Mouse (Mus musculus) gastrocnemius, postnatal 14 days (tissue): ENCODE data around the gene Rps10. TPM values are rescaled to one million over a fixed set of nuclear protein-coding genes. Genes with fewer than 3 reads are reported as not detected.
A peak's percentile ranks its signal among the peaks of the same experiment; 100 is the strongest.
"Not testable (repeated sequence)": the region's sequence is repeated elsewhere in the genome, so short reads cannot be mapped to it uniquely, and the experiment has no call there.

Source experiments
- DNase-seq: peaks from one replicate; pipeline ENCODE4 v3.0.0; 2021; ENCODE audit warnings: mixed read lengths
- intact Hi-C: fragments of 180-260 bp; cut with DNase I; formaldehyde crosslinking; loops from one replicate; pipeline ENCODE4 v1.15.1; 2025; ENCODE audit warnings: low total_unique reads
- total RNA-seq, 2 experiments: library from RNA; stranded (reverse); gene quantifications; 2 replicates each; pipeline ENCODE4 v1.2.3; 2021

Rps10 gene
- total RNA-seq, 2 experiments from 2014 or later = 514 to 595 TPM

DNA sequence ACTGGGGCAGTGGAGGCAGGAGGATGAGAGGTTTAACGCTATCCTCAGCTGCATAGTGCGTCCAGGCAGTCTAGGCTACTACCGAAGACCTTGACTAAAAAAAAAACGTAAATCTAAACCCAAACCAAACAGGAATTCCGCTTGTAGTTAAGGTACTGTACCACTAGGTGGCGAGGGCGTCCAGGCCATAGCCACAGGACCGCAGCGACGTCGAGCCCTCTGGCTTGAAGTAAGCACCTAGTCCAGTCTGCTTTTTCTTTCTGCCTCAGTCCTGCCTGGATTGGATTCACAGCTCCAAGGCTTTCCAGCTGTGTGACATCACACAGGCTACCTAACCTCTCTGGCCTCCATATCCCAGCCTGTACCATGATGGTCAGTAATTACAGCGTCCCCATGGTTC is 13.7 kb upstream of the Rps10 start:
- intact Hi-C loops = loop anchor here (5.0 kb wide), 1 partner anchor 112 kb away; no protein-coding TSS in a partner anchor
- peak; percentile 41 for DNase-seq

DNA sequence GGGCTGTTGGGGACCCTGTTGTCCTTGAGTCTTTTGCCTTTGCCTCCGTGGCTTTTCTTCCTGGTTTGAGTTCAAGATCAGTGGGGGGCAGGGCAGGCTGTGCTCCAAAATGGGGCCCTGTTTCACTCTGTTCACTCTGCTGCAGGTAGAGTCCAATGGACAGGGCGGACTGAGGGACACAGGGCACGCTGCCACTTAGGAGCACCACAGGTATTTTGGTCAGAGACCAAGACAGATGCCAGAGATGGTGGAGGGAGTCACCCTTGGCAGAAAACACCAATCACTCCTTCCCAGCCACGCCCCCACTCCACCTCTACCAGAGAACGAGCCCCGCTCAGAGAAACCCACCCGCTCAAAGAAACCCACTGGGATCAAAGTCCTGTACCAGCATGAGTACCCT is 9.3 kb upstream of the Rps10 start:
- no peak for DNase-seq
- intact Hi-C loops = no loop called here

- intact Hi-C loops = no loop called here
- DNase-seq = no peak
Observed at GRCm38 (mm10) chr17:27644572-27644971, 8.1 kb upstream of the Rps10 start.

GRCm38 (mm10) chr17:27643756-27644155 is 7.3 kb upstream of the Rps10 start:
- intact Hi-C loops = no loop called here
- DNase-seq = no peak

DNA sequence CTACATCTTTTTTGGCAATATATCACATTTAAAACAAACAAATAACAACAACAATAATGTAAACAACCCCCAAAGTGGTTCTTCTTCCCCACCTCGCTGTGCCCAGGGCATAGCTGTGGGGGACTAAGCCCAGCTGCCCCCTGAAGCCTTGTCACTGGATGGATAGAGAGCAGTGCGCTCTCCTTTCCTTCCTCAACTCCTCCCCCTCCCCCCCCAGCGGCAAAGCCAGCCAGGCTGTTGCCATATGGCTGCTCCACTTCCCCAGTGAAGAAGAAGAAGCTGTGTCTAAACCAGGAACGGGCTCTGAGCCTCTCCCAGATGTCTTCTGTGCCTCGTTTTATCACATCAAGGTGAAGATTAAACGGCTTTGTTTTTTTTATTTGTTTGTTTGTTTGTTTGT is 6.6 kb upstream of the Rps10 start:
- DNase-seq = no peak
- intact Hi-C loops = no loop called here

GRCm38 (mm10) chr17:27642491-27643062 is 6.1 kb upstream of the Rps10 start:
- no peak for DNase-seq
- intact Hi-C loops = no loop called here

DNA sequence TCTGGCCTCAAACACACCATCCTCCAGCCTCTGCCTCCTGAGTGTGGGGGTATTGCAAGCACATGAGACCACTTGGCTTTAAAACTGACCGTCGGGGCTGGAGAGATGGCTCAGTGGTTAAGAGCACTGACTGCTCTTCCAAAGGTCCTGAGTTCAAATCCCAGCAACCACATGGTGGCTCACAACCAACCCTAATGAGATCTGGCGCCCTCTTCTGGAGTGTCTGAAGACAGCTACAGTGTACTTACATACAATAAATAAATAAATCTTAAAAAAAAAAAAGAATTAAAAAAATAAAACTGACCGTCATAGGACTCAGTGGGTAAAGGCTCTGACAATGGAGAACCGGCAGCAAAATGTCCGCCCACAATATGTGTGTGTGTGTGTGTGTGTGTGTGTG is 3.4 kb upstream of the Rps10 start:
- DNase-seq, intact Hi-C loops: not testable (repeated sequence)

DNA sequence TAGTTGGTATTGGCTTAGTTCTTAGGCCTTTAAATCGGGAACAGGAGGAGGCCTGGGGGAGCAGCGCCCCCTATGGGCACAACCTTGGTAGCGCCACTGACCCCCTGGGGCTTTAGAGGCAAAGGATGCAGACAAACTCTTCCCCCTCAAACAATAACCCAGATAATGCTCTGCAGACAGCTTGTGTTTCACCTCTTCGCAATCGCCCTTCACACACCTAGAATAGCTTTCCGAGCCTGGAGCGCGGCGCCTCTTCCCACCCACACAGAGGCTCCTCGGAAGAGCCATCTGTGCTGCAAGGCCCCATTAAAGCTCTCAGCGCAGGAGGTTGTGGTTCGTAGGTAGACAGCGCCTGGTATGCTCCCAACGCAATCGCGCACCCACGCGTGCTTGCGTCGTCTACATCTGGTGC is 2.5 kb upstream of the Rps10 start:
- intact Hi-C loops = no loop called here
- no peak for DNase-seq

DNA sequence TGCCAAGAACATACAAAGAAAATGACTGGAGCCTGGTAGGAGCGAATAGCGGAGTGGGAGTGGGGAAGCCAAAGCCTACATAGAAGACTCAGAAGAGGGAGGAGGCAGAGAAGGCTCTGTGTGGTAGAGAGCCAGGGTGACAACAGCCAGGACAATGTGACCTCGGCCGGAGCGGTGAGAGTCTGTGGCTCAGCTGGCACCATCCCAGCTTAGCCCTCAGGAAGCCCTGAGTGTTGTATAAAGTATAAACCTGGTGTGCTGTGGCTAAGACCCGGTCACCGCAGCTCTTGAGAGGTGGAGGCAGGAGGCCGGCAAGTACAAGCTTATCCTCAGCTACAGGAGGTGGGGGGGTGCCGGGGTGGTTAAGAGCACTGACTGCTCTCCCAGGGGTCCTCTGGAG is 864 bp upstream of the Rps10 start:
- intact Hi-C loops = no loop called here
- DNase-seq = no peak

- DNase-seq, intact Hi-C loops: not testable (repeated sequence)
Observed at GRCm38 (mm10) chr17:27635575-27635903, 930 bp downstream of the Rps10 start.

DNA sequence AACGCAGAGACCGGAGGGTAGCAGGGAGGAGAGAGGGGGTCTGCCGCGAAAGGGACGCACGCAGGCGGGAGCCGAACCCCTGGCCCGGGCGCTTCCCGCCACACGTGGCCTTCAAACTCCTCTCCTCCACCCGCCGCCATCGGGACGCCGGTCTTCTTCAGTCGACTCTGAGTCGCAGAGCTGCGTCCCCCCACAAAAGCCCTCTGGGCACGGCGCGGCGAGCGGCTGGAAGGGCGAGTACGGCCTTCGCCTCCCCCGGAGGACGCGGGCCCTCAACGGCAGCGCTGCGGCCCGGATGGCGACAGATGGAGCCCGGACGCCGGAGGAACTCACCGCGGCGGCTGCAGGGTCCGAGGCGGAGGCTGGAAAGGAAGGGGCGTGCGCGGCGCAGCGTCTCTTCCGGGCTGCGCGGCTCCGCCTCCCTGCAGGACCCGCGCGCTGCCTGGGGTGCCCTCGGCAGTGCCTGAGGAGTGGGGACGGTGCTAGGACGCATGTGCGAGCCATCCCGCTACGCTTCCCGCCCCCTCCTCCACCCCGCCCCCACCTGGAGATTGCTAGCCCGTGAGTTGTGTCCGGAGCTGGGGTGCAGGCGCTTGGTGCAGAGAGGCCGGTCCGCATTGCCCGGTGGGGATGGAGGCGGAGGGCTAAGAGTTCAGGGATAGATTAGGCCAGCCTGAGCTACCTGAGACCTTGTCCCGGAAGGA is 1.4 kb downstream of the Rps10 start, which contains the start of gene RPS10-NUDT3:
Gene RPS10-NUDT3, minus strand, starts transcription at position 352 of the 704 bp plus-strand sequence.
- DNase-seq = peak; percentile 91
- intact Hi-C loops = loop anchor here (5.0 kb wide), 1 partner anchor 68 kb away; the partner anchor contains the start of gene AI413582

DNA sequence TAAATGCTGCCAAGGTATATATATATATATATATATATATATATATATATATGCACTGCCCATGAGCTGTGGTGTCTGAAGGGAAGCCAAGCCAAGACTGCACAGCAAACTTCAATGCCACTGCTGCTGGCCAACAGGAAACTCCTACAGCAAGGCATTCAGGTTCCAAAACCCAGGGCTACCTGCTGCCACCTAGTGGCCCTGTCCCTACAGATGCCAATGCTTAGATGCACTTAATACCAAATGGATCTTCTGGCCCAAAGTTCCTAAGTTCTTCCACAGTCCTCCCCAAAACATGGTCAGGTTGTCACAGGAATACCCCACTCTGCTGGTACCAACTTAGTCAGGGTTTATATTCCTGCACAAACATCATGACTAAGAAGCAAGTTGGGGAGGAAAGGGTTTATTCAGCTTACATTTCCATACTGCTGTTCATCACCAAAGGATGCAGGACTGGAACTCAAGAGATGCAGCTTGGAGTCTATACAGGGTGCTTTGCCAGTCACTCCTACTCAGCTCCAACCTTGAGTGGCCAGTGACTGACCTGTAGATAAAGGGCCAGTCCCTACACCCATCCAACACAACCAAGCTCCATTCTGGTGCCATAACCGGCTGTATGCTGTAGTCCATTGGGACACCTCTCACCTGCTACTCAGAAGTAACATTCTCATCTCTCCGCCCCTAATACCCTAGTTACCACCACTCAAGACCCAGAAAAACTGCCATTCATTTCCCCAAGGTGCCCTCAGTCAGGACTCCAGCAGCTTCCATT is 7.0 kb downstream of the Rps10 start:
- peak; percentile 78 for DNase-seq
- intact Hi-C loops = loop anchor here (5.0 kb wide), 1 partner anchor 62 kb away; the partner anchor contains the start of gene AI413582

- DNase-seq = no peak
- intact Hi-C loops = no loop called here
Observed at GRCm38 (mm10) chr17:27628376-27628775, 8.1 kb downstream of the Rps10 start.

- DNase-seq = no peak
- intact Hi-C loops = no loop called here
Observed at GRCm38 (mm10) chr17:27627451-27627850, 9.0 kb downstream of the Rps10 start.

DNA sequence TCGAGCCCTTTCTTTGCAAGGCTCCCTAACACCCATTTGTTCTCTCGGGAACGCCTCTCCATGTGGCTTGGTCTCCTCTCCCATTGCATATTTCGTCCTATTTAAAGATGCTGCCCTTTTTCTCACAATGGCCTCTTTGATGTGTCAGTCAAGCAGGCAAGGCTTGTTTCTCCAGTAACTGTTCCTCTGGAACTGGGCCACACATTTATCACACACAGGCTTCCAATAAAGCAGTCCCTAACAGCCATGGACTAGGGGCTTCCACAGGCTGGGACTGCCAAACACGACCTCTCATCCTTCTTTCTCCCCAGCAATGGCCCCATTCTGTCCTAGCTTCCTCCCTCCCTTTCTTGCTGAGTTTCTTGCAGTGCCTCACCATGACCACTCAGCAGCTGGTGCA is 9.8 kb downstream of the Rps10 start:
- intact Hi-C loops = no loop called here
- no peak for DNase-seq

DNA sequence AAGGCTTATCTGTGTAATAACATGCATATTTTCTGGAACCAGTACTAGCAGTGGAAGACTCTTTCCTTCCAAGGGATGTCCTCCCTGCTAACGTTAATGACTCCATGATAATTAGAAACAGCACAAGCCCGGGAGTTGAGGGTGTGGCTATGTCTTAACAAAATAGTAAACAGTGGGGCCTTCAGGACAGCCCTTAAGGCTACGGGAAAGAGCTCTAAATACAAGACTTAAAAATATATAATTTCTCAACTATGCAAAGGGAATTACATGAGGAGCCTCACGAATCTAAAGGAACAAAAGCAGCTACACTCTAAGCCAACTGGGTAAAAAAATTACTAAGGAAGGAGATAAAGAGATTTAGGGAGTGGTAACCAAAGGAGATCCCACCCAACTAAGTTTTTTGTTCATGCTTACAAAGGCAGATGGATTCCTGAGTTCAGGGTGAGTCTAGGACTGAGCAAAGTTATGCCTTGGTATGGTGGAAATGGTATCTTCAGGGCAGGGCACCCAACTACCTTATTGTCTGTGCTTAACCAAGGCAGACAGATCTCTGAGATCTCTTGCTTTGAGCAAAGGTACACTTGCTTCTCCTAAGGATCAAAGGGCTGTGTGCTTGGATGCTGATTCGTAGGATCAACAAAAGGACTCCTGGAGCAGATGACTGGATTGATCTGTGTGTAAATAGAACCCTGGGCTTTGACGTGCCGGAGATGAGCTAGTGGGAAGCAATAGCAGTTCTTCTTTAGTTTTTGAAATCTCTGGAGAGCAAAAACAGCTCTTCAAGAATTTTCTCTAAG is 10.8 kb downstream of the Rps10 start:
- intact Hi-C loops = no loop called here
- DNase-seq = no peak

- DNase-seq = peak; percentile 89
- intact Hi-C loops = no loop called here
Observed at GRCm38 (mm10) chr17:27623360-27624326, 12.8 kb downstream of the Rps10 start, which contains the start of gene Nudt3. Gene Nudt3 (minus strand): TSS chr17:27623495.

DNA sequence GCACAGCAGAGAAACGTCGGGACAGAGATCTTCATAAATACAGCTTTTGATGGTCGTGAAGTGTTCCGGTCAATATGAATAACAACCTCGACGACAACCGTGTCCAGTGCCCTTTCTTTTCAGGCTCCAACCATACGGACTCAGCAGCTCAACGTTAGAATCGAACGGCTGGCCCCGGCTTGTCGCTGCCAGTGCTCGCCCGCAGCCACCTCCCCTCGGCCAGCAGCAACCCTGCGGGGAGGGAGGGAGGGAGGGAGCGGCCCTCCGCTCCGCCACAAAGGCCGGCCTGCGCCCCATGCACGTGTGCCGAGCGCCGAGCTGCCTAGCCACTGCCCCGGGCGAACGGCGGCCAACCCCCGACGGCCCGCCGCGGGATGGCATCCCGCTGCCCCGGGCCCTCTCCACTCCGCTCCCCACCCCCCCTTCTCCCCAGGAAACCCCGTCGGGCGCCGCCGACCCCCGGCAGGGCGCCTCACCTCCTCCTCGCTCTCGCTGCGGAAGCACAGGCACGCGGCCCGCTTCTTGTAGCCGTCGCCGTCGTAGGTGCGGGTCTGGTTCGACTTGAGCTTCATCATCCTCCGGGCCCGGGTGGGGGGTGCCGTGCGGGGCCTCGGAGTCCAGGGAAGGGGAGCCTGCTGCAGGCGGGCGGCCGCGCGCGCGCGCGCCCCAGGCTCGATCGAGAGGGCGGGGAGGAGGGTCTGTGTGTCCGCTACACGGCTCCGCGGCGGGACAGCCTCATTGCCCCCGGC is 13.7 kb downstream of the Rps10 start:
- intact Hi-C loops = no loop called here
- peak; percentile 52 for DNase-seq
